Mouse (Mus musculus): Measurements from ENCODE around the gene Zar1. TPM values are rescaled to one million over a fixed set of nuclear protein-coding genes. Genes with fewer than 3 reads are reported as not detected.
"Not testable (repeated sequence)": the region's sequence is repeated elsewhere in the genome, so short reads cannot be mapped to it uniquely, and the experiment has no call there.

Gene Zar1
- total RNA-seq (2021): not detected
- long read RNA-seq, experiment 1: 0 reads
- long read RNA-seq, experiment 2: 0 reads

DNA sequence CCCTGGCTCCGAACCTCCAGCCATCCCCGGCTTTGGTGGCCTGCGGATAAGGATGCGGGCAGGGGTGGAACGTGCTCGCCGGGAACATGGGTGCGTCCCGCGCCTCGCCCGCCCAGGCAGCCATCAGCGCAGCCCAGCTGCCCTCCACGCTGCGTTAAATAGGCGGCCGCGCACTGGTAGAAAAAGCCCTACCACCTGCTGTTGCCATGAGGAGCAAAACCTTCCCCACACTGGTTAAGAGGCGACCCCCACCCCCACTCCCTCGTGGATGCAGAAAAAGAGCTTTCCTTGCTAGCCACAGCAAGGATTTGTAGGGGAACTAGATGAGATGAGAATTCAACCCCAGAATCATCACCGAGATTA is at the start of gene Zar1:
TSS of gene Zar1 (minus strand) at position 285 of the 363 bp plus-strand sequence.
- DNase-seq (ENCODE audit: low spot score in 2 of 2): not testable (repeated sequence)

DNA sequence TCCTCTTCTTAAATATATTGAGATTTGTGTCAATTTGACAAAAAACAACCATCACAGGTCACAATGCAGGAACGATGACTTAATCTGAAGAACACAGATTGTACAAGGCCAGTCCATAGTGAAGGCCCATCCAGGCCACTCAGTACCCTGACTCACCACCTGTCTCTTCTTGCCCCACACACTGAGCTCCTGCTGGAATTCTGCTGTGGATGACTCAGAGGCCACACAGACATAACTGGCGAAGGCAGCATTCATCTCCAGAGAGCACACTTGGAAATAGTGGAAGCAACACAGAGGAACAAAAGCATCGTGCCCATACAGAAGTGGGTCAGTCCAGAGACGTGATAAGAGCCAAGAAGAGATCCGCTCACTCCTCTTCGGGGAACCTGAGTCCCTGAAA is 49.0 kb upstream of the Zar1 start:
- DNase-seq (ENCODE audit: low spot score in 2 of 2): peak in 1 of 2 experiments; percentile 8

DNA sequence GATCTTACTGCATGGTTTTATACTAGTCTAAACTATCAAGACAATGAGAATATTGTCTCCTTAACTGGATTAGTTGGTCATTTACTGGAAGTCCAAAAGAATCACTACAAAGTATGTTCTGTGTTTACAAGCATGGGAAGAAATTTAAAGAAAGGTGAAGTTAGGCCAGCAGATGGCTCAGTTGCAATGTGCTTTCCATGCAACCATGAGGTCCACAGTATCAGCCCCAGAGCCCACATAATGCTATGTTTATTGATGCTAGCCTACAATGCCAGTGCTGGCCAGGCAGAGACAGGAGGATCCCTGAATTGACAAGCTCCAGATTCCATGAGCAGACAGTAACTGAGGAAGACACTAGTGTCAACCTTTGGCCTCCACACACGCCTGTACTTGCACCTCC is 40.0 kb upstream of the Zar1 start:
- DNase-seq (ENCODE audit: low spot score in 2 of 2): no peak

DNA sequence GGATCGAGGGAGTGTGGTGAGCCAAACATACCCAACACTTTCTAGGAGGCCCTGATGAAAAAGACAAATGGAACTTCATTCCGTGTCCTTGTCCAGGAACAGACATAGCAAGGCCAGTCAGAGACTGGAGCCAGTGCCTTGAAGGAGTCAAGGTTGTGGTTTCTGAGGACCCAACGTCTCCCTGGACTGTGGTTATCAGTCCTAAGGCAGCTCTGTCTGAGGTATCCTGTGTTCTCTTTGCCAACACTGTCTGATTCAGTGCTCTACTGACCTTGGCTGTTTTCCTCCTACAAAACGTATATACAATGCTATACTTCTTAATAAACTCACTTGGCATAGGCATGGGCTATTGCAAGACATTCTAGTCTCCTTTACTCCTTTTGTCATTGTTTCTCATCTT is 36.4 kb upstream of the Zar1 start:
- DNase-seq (ENCODE audit: low spot score in 2 of 2): no peak

DNA sequence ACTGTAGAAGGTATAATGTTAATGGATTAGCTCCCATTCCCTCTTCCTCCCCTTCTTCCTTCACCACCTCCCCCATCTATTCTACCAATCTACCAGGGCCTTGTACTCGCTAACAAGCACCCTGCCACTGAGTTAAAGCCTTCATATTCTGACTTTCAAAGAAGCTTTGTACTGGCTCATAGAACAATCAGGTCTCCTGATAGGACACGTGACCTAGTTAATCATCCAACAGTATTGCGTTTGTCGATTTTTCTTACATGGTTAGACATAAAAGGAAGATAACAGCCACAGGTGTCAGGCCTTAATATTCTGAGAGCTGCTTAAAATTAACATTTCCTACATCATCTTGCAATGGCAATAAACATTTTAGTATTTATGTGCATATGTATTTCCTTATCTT is 22.1 kb upstream of the Zar1 start:
- no peak for DNase-seq (ENCODE audit: low spot score in 2 of 2)

DNA sequence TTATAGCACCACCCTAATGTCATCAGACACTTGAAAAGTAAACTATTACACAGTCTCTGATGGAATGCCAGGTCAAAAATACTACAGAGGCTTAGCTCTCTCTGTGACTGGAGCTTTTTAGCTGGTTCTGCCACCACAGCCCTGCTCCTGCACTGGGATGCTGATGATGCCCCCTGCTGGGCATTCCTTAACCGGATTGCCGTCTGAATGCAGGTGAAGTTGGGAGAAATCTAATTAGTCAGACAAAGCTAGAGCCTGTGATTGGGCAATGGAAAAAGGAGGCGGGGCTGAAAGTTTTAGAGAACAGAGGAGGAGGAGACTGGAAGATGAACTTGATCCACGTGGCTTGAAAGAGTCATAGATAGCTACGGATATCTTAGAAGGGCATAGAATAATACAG is 20.0 kb upstream of the Zar1 start:
- peak; percentile 50 to 51 for DNase-seq (ENCODE audit: low spot score in 2 of 2)

DNA sequence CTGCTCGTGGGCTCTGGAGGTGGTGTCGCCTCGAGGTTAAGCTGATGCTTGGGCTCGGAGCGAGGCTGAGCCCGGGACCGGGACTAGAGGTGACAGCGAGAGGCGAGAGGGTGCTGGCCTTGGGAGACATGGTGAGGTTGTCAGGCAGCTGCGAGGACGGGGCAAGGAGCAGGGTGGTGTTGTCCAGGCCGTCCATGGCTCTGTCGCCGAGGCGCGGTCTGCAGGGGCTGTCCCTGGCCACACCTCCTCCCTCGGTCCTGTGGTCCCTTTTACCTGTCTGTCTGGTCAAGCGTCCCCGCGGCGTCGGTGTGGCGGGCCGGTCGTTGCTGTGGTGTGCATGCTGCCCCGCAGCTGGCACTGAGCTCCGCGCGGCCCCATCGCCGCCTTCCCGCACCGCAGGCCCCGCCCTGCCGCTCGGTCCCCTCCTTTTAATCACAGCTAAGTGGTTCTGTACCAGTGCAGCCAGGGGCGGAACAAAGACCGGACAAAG is 6.2 kb upstream of the Zar1 start, which contains the start of gene Gm5868:
TSS of gene Gm5868 (minus strand) at position 360 of the 490 bp plus-strand sequence.
- peak in 1 of 2 experiments; percentile 2 for DNase-seq (ENCODE audit: low spot score in 2 of 2)

DNA sequence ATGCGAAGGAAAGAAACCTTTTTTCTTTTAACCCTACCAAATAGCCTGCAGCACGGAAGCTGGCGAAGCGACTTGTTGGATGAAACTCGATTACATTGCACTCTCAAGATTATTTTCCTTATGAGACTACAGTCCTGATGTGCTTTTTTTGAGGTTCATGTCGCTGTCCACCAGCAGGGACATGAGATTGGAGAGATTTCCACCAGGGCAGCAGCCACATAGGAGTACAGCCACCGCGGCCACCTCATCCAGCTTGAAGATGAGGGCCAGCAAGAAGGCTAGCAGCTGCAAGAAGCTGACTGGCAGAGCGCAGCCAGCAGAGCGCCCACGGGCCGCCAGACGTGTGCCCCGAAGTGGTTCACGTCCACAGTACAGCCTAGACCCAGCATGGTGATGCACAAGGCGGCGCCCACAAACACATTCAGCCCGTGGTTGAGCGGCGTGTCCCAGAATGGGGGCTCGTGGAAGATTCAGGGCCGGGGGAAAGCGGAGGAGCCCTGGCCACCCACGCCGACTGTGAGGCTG is 5.7 kb upstream of the Zar1 start:
- DNase-seq (ENCODE audit: low spot score in 2 of 2): not testable (repeated sequence)

DNA sequence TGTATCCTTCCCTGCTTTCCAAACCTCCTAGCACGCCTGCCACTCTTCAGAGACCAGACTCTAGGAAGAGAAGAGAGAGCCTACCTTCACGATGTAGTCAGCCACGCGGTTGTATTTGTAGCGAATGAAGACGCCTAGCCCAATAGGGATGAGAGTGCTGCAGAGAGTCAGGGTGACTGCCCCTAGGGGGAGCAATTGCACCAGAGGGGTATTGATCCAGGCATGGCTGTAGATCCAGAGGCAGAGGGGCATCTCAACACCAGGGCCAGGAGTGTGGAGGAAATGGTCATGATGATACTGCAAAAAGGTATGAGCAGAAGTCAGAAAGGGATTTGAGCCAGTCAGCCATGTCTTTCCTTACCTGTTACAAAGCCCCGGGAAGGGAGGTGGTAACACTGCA is 5.1 kb upstream of the Zar1 start:
- DNase-seq (ENCODE audit: low spot score in 2 of 2): not testable (repeated sequence)

DNA sequence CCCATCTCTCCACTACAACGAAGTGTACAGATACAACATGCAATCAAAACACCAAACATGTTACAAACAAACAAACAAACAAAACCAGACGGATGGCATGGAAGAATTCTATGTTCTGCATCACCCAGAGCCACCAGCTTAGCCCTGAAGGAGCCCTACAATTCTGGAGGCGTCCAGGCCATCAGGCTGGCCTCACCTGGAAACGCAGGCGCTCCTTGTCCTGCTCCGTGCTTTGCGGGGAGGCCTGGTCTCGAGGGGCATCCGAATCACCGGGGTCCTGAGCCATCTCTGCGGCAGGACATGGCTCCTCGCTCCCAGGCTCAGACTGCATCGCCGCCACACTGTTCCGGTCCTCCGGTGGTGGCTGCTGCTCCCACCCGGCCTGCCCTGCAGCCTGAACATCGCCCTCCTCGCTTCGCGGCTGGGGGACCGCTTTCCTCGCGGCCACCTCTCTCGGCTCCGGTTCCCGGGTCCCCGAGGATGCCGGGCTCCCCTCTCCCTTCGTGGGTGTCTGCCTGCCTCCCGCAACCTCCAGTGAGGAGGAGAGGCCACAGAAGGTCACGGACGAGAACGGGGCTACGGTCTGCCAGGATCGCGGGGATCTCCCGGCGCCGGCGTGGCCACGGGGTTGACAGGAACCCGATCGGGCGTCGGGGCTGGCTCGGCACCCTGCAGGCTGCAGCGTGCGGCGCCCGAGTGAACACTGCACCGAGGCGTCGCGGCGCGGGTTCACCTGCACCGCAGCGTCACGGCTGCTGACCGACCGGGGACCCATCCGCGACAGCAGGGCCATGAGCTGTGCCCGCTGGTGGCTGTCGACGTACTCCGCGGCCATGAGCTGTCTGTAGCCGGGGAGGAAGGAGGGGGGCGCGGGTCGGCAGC is 725 bp downstream of the Zar1 start:
- DNase-seq (ENCODE audit: low spot score in 2 of 2): peak in 1 of 2 experiments; percentile 5

DNA sequence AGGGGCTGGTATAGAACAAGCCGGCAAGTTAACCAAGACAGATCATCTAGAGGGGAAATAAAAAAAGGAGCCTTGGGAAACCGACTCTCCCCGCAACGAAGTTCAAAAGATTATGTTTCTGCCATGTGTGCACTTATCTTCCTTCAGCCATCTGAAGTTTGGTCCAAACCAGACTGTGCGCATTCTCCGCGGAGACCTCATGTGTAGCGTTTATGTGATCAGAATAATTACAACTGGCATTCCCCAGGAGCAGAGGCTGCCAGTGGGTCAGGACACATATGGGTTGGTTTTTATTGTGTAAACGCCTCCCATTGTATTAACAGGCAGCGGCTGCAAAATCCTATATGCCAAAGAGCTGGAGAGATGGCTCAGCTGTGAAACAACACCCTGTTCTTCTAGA is 1.5 kb downstream of the Zar1 start:
- not testable (repeated sequence) for DNase-seq (ENCODE audit: low spot score in 2 of 2)

DNA sequence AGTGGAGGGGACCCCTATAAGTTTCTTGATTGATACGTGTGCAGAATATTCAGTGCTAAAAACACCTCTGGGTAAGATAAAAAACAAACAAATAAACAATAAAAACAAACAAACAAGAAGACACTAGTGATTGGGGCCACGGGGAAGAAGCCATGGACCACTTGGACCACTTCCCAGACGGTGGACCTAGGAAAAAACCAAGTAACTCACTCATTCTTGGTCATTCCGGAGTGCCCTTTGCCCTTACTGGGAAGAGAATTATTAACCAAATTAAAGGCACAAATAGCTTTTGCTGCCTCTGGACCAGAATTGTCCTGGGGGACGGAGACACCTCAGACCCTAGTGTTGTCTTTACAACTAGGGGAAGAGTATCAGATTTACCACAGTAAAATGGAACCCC is 15.4 kb downstream of the Zar1 start:
- no peak for DNase-seq (ENCODE audit: low spot score in 2 of 2)

DNA sequence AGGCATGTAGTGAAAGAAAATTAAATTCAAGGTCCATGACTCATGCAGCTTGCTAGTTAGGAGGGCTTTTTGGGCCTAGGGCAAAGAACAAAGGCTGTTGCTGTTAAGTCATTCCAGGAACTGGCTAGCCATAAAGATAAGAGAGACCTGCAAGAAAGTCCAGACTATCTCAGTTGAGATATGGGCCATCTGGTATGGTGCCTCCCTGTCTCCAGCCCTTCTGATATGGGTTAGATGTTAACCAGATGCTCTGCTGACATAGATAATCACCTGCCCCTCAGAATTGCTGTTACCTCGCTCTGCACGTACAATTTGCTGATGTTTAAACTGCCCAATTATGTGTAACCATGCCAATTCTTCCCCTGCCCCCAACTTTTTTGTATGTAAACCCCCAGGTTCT is 17.9 kb downstream of the Zar1 start:
- not testable (repeated sequence) for DNase-seq (ENCODE audit: low spot score in 2 of 2)

DNA sequence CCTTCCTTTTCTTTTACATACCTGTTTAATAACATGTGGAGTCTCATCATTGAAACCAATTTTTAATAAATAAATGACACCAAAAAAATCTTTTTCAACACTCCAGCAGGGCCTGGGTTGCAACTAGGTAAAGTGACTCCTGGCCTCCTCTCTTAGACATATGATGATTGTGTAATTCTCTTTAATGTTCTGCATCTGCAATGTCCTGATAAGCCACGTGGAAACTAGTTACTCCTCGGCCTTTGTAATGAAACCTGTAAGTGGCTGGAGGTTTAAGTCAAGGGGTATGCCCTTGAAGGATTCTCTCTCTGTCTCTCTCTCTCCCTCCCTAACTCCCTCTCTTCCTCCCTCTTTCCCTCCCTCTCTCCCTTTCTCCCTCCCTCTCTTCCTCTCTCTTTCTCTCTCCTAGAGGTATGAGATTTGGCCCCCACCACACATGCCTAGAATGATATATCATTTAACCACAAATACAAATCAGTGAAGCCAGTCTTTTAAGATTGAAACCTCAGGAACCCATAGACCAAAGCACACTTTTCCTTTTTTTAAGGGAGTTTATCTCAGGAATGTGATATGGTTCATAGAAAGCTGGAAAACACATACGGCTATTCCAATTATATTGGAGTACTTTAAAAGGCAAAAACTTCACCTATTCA is 20.0 kb downstream of the Zar1 start:
- DNase-seq (ENCODE audit: low spot score in 2 of 2): no peak

DNA sequence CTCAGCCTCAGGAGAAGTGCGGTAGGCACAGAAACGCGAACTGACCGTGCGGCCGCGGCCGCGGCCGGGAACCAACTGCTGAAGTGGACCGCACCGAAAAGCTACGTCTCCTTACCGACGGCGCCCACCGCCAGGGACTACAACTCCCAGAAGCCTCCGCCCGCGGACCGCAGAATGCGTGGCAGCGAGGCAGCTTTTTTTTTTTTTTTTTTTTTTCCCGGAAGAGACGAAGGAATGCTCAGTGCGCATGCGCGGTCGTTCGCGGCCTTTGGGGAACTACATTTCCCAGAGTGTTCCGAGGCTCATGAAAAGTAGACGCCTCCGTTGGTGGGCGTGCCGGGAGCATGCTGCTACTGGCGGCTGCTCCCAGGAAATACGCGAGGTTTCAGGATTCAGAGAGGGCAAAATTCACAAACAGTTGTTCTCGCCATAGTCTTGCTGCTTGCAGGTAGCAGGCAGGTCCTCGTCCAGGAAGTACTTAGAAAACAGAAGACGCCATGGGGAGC is 21.5 kb downstream of the Zar1 start, which contains the start of gene Nfxl1:
TSS of gene Nfxl1 (minus strand) at position 141 of the 506 bp plus-strand sequence.
- DNase-seq (ENCODE audit: low spot score in 2 of 2): peak; percentile 93 to 94

DNA sequence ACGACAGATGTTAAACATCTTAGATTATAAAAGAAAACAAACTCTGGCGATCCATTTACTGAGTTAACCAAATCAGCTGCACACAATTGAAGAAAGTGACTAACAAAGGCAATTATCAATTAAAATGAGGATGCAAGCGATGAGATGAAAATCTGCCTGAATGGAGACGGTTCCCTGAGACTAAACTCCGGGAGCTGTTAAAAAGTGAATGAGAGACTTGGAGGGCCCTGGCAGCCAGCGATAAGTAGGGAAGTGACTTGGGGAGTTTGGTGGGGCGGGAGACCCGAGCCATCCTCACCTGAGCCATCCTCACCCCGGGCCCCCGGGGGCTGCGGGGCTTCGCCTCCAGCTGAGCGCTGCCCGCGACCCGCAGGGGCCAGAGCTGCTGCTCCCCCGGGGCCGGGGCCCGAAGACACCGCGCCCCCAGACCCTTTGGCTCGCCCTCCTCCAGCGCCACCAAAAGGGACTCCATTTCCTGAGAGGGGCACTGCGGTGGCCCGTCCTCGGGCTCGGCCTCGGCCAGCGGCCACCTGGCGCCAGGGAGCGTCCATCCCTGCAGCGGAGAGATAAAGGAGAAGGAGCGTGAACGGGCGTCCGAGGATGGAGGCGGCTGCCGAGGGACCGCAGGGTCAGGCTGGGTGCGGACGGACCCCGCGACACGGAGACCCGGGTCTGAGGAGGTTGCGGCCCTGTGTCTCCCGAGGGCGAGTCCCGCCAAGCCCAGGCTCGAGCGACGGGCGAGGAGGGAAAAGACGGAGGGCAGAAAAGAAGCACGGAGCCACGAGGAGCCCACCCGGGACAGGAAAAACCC is 22.1 kb downstream of the Zar1 start:
- peak; percentile 52 to 54 for DNase-seq (ENCODE audit: low spot score in 2 of 2)

DNA sequence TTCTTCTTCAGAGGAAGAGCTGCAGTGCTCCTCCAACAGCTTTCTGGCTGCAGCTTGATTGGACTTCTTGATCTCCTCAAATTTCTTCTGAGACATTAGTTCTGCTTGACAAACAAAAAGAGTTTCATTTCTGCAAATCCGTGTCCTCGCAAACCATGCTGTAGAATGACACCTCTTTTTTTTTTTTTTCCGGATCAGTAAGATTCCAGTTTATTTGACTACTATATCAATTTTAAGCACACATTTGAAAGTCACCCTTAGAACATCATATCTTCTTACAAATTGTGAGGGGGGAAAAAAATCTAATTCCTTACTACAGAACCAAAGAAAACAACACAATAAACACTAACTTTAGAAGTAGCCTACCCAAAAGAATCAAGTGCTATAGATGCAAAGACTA is 24.8 kb downstream of the Zar1 start:
- DNase-seq (ENCODE audit: low spot score in 2 of 2): no peak

DNA sequence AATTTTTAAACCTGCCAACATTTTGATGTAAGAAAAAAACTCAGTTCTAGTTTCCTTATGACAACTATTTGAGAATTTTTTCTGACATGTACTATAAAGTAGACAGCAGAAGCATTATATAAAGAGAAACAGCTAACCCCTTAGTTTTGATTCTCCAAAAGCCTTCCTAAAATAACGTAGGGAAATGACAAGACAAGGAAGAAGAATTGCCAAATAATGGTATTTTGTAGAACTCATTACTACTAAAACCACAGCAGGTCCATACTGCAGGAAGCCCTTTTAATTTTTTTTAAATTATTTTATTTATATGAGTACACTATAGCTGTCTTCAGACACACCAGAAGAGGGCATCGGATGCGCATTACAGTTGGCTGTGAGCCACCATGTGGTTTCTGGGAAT is 29.8 kb downstream of the Zar1 start:
- DNase-seq (ENCODE audit: low spot score in 2 of 2): no peak

DNA sequence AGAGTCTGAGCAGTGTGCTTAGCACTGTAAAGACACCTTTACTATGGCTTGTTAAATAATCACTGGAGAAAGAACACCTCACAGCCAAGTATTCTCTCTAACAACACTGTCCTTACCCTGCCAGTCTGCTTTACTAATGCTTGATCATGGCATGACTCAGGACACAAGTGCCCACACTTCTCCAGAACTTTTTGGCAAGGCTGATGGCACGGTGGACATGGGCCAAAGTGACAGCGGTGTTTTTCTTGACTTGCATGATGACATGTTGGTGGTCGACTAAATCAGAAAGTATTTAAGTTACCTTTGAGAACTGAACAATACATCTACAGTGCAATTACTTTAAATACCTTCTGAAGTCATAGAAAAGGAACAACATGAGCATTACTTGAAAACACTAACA is 52.2 kb downstream of the Zar1 start:
- peak in 1 of 2 experiments; percentile 35 for DNase-seq (ENCODE audit: low spot score in 2 of 2)
